Mouse (Mus musculus): ENCODE results near the gene Lzts2. TPM values are rescaled to one million over a fixed set of nuclear protein-coding genes. Genes with fewer than 3 reads are reported as not detected.
A peak's percentile ranks its signal among the peaks of the same experiment; 100 is the strongest.

Gene Lzts2
- polyA plus RNA-seq, 1 experiment from 2014 or later = 44.1 TPM

- WGBS = under 1% methylated on average over 24 of the region's 27 CpGs
- Histone ChIP-seq H3K9me3 (ENCODE audit: control insufficient read depth, low read length) (no peaks in the 10 kb centered on the region), H3K4me1 (ENCODE audit: control insufficient read depth, insufficient read depth, low read length) (peaks cover 49% of the 10 kb centered on the region), H3K9ac (ENCODE audit: low read length) (peak overlapping the region; percentile 96), H3K36me3 (ENCODE audit: control insufficient read depth, insufficient read depth, low read length) (no peaks in the 10 kb centered on the region; the same call in none of the 2 replicates), H3K4me3 (ENCODE audit: low read depth, low read length) (peak overlapping the region; percentile 75), H3K27me3 (ENCODE audit: control insufficient read depth, insufficient read depth, low read length) (no peaks in the 10 kb centered on the region), H3K4me2 (peak overlapping the region; percentile 83), H3K27ac (ENCODE audit: low read depth, low read length) (peak overlapping the region; percentile 96)
- ATAC-seq (ENCODE audit: low FRiP score) = peak; percentile 76
- peak; percentile 98 for DNase-seq (ENCODE audit: low spot score, missing footprints)
Observed at GRCm38 (mm10) chr19:45017216-45017771, 3.1 kb downstream of the Lzts2 start.

- Histone ChIP-seq H3K9me3 (ENCODE audit: control insufficient read depth, low read length) (no peaks in the 10 kb centered on the region), H3K9ac (ENCODE audit: low read length) (peak overlapping the region; percentile 96), H3K4me3 (ENCODE audit: low read depth, low read length) (peak overlapping the region; percentile 75), H3K36me3 (ENCODE audit: control insufficient read depth, insufficient read depth, low read length) (peaks cover 3% of the 10 kb centered on the region), H3K27ac (ENCODE audit: low read depth, low read length) (peak overlapping the region; percentile 96), H3K4me2 (peak overlapping the region; percentile 83), H3K4me1 (ENCODE audit: control insufficient read depth, insufficient read depth, low read length) (peaks cover 49% of the 10 kb centered on the region), H3K27me3 (ENCODE audit: control insufficient read depth, insufficient read depth, low read length) (no peaks in the 10 kb centered on the region)
- peak; percentile 96 for DNase-seq (ENCODE audit: low spot score, missing footprints)
- 0% methylated on average over 25 of the region's 48 CpGs for WGBS
- peak; percentile 81 for ATAC-seq (ENCODE audit: low FRiP score)
Observed at GRCm38 (mm10) chr19:45017909-45018308, 3.7 kb downstream of the Lzts2 start.

- WGBS = under 1% methylated on average over 12 of the region's 13 CpGs
- H3K4me3 ChIP-seq (ENCODE audit: low read depth, low read length) = peak overlapping the region; percentile 75
- no peaks in the 10 kb centered on the region for H3K9me3 ChIP-seq (ENCODE audit: control insufficient read depth, low read length)
- DNase-seq (ENCODE audit: low spot score, missing footprints) = peak; percentile 95
- no peaks in the 10 kb centered on the region for H3K27me3 ChIP-seq (ENCODE audit: control insufficient read depth, insufficient read depth, low read length)
- H3K27ac ChIP-seq (ENCODE audit: low read depth, low read length) = peak overlapping the region; percentile 96
- peak overlapping the region; percentile 83 for H3K4me2 ChIP-seq
- peaks cover 49% of the 10 kb centered on the region for H3K4me1 ChIP-seq (ENCODE audit: control insufficient read depth, insufficient read depth, low read length)
- peak overlapping the region; percentile 96 for H3K9ac ChIP-seq (ENCODE audit: low read length)
- peaks cover 3% of the 10 kb centered on the region for H3K36me3 ChIP-seq (ENCODE audit: control insufficient read depth, insufficient read depth, low read length)
- peak; percentile 8; the same call in 1 of the 2 replicates for ATAC-seq (ENCODE audit: low FRiP score)
Observed at GRCm38 (mm10) chr19:45018351-45018831, 4.2 kb downstream of the Lzts2 start.

GRCm38 (mm10) chr19:45020348-45020747 lies 6.1 kb downstream of the Lzts2 start:
- no peak overlapping the region for H3K4me3 ChIP-seq (ENCODE audit: low read depth, low read length)

GRCm38 (mm10) chr19:45021362-45021761 lies 7.1 kb downstream of the Lzts2 start:
- ATAC-seq (ENCODE audit: low FRiP score) (no peak), DNase-seq (ENCODE audit: low spot score, missing footprints) (no peak)
- peaks cover 34% of the 10 kb centered on the region for H3K4me1 ChIP-seq (ENCODE audit: control insufficient read depth, insufficient read depth, low read length)
- H3K27ac ChIP-seq (ENCODE audit: low read depth, low read length) = no peak overlapping the region
- 91% methylated on average over 15 of the region's 15 CpGs for WGBS
- H3K36me3 ChIP-seq (ENCODE audit: control insufficient read depth, insufficient read depth, low read length) = peaks cover 26% of the 10 kb centered on the region
- H3K27me3 ChIP-seq (ENCODE audit: control insufficient read depth, insufficient read depth, low read length) = no peaks in the 10 kb centered on the region
- H3K4me3 ChIP-seq (ENCODE audit: low read depth, low read length) = no peak overlapping the region
- no peaks in the 10 kb centered on the region for H3K9me3 ChIP-seq (ENCODE audit: control insufficient read depth, low read length)
- peak overlapping the region; percentile 27; the same call in 1 of the 2 replicates for H3K9ac ChIP-seq (ENCODE audit: low read length)
- H3K4me2 ChIP-seq = no peak overlapping the region; the same call in 1 of the 2 replicates

More at GRCm38 (mm10) chr19:45020348-45020747, 6.1 kb downstream of the Lzts2 start:
- Histone ChIP-seq H3K36me3 (ENCODE audit: control insufficient read depth, insufficient read depth, low read length) (peaks cover 18% of the 10 kb centered on the region), H3K9me3 (ENCODE audit: control insufficient read depth, low read length) (no peaks in the 10 kb centered on the region), H3K27me3 (ENCODE audit: control insufficient read depth, insufficient read depth, low read length) (no peaks in the 10 kb centered on the region), H3K4me2 (no peak overlapping the region), H3K9ac (ENCODE audit: low read length) (peak overlapping the region; percentile 18; the same call in 1 of the 2 replicates), H3K4me1 (ENCODE audit: control insufficient read depth, insufficient read depth, low read length) (peaks cover 43% of the 10 kb centered on the region), H3K27ac (ENCODE audit: low read depth, low read length) (no peak overlapping the region)
- DNase-seq (ENCODE audit: low spot score, missing footprints) (no peak), ATAC-seq (ENCODE audit: low FRiP score) (no peak)
- WGBS = 72% methylated on average over 6 of the region's 6 CpGs

GRCm38 (mm10) chr19:45023993-45024392 lies 9.8 kb downstream of the Lzts2 start:
- peaks cover 34% of the 10 kb centered on the region for H3K36me3 ChIP-seq (ENCODE audit: control insufficient read depth, insufficient read depth, low read length)
- 85% methylated on average over 11 of the region's 11 CpGs for WGBS
- no peaks in the 10 kb centered on the region for H3K27me3 ChIP-seq (ENCODE audit: control insufficient read depth, insufficient read depth, low read length)
- no peak overlapping the region for H3K4me2 ChIP-seq
- no peak overlapping the region for H3K4me3 ChIP-seq (ENCODE audit: low read depth, low read length)
- ATAC-seq (ENCODE audit: low FRiP score) = no peak
- no peak overlapping the region for H3K27ac ChIP-seq (ENCODE audit: low read depth, low read length)
- no peak overlapping the region for H3K9ac ChIP-seq (ENCODE audit: low read length)
- H3K4me1 ChIP-seq (ENCODE audit: control insufficient read depth, insufficient read depth, low read length) = peaks cover 23% of the 10 kb centered on the region
- no peak for DNase-seq (ENCODE audit: low spot score, missing footprints)
- no peaks in the 10 kb centered on the region for H3K9me3 ChIP-seq (ENCODE audit: control insufficient read depth, low read length)

GRCm38 (mm10) chr19:45024775-45025174 lies 10.6 kb downstream of the Lzts2 start:
- Histone ChIP-seq H3K4me3 (ENCODE audit: low read depth, low read length) (no peak overlapping the region), H3K36me3 (ENCODE audit: control insufficient read depth, insufficient read depth, low read length) (peaks cover 34% of the 10 kb centered on the region), H3K27ac (ENCODE audit: low read depth, low read length) (no peak overlapping the region), H3K4me2 (no peak overlapping the region), H3K9ac (ENCODE audit: low read length) (no peak overlapping the region), H3K4me1 (ENCODE audit: control insufficient read depth, insufficient read depth, low read length) (peaks cover 18% of the 10 kb centered on the region), H3K27me3 (ENCODE audit: control insufficient read depth, insufficient read depth, low read length) (no peaks in the 10 kb centered on the region), H3K9me3 (ENCODE audit: control insufficient read depth, low read length) (no peaks in the 10 kb centered on the region)
- no peak for ATAC-seq (ENCODE audit: low FRiP score)
- DNase-seq (ENCODE audit: low spot score, missing footprints) = no peak
- WGBS = 88% methylated on average over 20 of the region's 20 CpGs

GRCm38 (mm10) chr19:45025937-45026568 lies 11.8 kb downstream of the Lzts2 start:
- DNase-seq (ENCODE audit: low spot score, missing footprints) (no peak), ATAC-seq (ENCODE audit: low FRiP score) (no peak)
- H3K27ac ChIP-seq (ENCODE audit: low read depth, low read length) = no peak overlapping the region
- H3K4me1 ChIP-seq (ENCODE audit: control insufficient read depth, insufficient read depth, low read length) = peaks cover 8% of the 10 kb centered on the region
- WGBS = 91% methylated on average over 37 of the region's 37 CpGs
- no peak overlapping the region for H3K4me2 ChIP-seq
- H3K4me3 ChIP-seq (ENCODE audit: low read depth, low read length) = no peak overlapping the region
- H3K9ac ChIP-seq (ENCODE audit: low read length) = no peak overlapping the region
- H3K27me3 ChIP-seq (ENCODE audit: control insufficient read depth, insufficient read depth, low read length) = no peaks in the 10 kb centered on the region
- peaks cover 34% of the 10 kb centered on the region for H3K36me3 ChIP-seq (ENCODE audit: control insufficient read depth, insufficient read depth, low read length)
- no peaks in the 10 kb centered on the region for H3K9me3 ChIP-seq (ENCODE audit: control insufficient read depth, low read length)

GRCm38 (mm10) chr19:45026958-45027670 lies 12.9 kb downstream of the Lzts2 start:
- peaks cover 34% of the 10 kb centered on the region for H3K36me3 ChIP-seq (ENCODE audit: control insufficient read depth, insufficient read depth, low read length)
- H3K9me3 ChIP-seq (ENCODE audit: control insufficient read depth, low read length) = no peaks in the 10 kb centered on the region
- no peak overlapping the region for H3K27ac ChIP-seq (ENCODE audit: low read depth, low read length)
- 0 out of 2 replicates have a peak, but pooled peaks cover 2% of the 10 kb centered on the region for H3K4me1 ChIP-seq (ENCODE audit: control insufficient read depth, insufficient read depth, low read length)
- ATAC-seq (ENCODE audit: low FRiP score) (no peak), DNase-seq (ENCODE audit: low spot score, missing footprints) (no peak)
- no peaks in the 10 kb centered on the region for H3K27me3 ChIP-seq (ENCODE audit: control insufficient read depth, insufficient read depth, low read length)
- no peak overlapping the region for H3K4me3 ChIP-seq (ENCODE audit: low read depth, low read length)
- no peak overlapping the region for H3K9ac ChIP-seq (ENCODE audit: low read length)
- no peak overlapping the region for H3K4me2 ChIP-seq
- 90% methylated on average over 6 of the region's 6 CpGs for WGBS

Data from midbrain, embryonic 11.5 days (tissue).